Mouse (Mus musculus) left cerebral cortex, postnatal 14 days (tissue): ENCODE measurements around the gene Grb2. TPM values are rescaled to one million over a fixed set of nuclear protein-coding genes. Genes with fewer than 3 reads are reported as not detected.
A peak's percentile ranks its signal among the peaks of the same experiment; 100 is the strongest.

Experiments used
- DNase-seq, 2 experiments: peaks; one replicate each; pipeline ENCODE4 v3.0.0; 2021 to 2022; ENCODE audit warnings: low spot score in 2 of 2, mixed read lengths in 1 of 2
- intact Hi-C: fragments of 180-260 bp; cut with DNase I; formaldehyde crosslinking; loops from one replicate; pipeline ENCODE4 v1.15.1; 2025
- total RNA-seq, 2 experiments: library from RNA; stranded (reverse); gene quantifications; 2 replicates each; pipeline ENCODE4 v1.2.3; 2021

Gene Grb2
- total RNA-seq, 2 experiments from 2014 or later, result 183 to 190 TPM

DNA sequence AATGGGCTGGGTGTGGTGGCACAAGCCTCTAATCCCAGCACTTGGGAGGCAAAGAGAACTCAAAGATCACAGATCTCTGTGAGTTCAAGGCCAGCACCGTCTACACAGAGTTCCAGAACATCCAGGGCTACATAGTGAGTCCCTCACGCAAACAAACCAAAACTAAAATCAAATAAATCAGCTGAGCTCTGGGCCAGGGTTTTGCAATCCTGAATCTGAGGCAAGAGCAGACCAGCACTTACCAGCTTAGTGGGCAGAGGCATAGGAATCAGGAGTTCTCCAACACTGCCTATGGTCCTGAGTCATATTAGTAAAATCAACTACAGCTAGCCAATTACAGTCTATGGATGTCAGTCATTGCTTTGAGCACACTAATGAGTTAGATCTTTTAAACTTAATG lies 16.4 kb downstream of the Grb2 start:
- intact Hi-C loops, result no loop called here
- DNase-seq, result no peak

DNA sequence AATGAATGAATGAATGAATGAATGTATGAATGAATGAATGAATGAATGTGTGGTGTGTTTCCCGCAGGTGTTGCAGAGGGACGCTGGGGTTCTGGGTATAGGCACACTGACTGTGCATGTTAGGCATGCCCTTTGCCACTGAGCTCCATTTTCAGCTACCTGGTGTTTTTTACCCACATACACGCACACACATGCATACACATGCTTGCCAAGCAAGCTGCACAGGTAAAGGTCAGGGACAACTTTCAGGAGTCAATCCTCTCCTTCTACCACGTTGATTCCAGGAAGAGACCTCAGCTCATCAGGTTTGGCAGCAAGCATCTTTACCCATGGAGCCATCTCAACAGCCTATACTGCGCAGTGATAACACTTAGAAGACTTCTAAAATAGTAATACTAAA lies 16.9 kb downstream of the Grb2 start:
- no peak for DNase-seq

DNA sequence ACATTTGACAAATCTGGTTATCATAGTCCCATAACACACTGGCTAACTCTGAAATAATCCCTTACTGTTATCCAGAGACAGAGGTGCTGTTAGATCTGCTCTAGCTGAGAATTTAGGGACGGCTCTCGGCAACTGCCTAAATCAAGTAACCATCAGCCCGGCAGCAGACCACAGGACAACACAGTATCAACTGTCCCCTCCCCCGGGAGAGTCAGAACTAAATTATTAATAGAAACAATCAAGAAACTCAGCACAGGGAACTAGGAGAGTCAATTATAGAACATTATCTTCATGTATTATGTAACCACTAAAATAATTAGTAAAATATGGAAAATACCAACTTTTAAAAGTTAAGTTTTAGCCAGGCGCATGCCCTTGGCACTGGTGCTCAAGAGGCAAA lies 17.4 kb downstream of the Grb2 start:
- intact Hi-C loops, result no loop called here
- DNase-seq, result no peak

More for the DNA sequence above, 16.9 kb downstream of the Grb2 start:
- intact Hi-C loops, result no loop called here

DNA sequence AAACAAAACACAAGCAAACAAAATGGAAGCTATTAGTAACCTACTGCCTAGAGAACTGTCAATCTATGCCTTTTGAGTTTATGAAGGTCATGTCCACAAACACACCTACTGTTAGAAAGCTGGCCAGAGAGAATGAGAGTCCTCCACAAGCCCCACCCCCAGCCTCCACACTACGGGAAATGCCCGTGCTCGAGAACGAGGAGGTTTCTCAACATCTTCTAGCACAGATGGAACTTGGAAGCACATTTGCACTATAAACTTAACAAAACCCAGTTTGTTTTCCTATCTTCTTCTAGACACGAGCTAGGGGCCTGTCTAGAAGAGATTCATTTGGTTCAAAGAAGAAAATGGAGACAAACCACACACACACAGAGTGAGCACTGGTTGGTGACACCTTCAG lies 18.0 kb downstream of the Grb2 start:
- intact Hi-C loops, result no loop called here
- no peak for DNase-seq

DNA sequence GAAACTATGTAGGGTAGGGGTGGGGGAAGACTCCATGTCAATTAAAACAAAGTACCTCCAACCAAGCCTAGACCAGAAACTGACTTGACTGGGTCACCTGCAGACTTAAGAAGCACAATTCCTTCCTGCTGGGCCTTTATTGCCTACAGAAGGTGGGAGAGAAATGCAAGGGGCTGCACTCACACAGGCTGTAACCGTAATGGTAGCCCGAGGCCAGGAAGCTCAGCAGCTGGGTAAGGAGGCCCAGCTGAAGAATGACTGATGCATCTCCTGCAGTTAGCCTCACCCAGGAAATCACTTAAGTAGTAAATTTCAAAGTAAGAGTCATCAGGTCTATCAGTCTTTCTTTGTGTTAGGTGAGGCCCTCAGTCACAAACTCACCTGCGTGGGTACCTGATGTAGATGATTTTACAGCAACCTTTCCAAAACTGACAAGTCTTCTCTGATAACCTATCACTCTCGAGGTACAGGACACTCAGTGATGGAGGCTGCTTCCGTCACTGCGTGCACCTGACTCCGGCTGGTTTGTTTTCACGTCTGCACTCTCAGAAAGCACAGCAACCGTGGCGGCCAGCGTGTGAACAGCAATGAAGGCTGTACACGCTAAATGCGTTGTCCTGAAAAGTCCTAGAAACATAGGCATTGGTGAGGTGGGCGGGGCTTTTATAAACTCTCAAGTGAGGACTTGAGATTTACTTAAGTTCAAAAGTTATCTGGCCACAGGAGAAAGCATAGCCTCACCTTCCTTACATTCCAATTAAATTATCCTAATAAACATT lies 19.1 kb downstream of the Grb2 start:
- no peak for DNase-seq
- intact Hi-C loops, result no loop called here

DNA sequence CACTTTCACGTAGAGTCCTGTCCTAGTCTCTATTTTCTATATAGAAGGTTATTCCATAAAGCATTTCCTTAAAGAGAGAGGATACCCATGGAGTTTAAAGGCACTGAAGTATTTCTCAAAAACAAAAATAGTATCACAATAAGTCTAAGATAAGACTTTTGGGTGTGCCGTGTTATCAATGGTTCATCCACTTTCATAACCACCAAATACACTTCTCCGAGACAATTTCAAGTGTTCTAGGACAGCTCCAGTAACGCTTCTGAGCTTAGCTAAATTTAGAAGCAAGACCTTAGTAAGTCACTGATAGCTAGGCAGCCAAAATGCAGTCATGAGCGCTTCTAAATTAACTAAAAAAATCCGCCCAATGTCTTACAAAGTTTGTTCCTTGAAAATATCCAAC lies 22.0 kb downstream of the Grb2 start:
- no peak for DNase-seq
- intact Hi-C loops, result no loop called here

DNA sequence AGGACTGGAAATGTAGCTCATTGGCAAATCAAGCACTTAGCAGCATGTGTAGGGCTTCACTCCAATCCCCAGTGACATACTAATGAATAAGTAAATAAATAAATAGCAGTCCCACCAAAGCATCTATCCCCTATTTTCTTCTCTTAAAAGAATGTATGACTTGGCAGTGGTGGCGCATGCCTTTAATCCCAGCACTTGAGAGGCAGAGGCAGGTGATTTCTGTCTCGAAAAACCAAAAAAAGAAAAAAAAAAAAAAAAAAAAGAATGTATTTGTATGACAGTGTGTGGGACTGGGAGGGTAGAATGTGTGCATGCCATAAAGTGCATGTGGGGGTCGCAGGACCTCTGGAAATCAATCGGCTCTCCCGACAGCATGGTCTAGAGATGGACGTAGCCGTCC lies 22.4 kb downstream of the Grb2 start:
- DNase-seq, result no peak
- intact Hi-C loops, result no loop called here

DNA sequence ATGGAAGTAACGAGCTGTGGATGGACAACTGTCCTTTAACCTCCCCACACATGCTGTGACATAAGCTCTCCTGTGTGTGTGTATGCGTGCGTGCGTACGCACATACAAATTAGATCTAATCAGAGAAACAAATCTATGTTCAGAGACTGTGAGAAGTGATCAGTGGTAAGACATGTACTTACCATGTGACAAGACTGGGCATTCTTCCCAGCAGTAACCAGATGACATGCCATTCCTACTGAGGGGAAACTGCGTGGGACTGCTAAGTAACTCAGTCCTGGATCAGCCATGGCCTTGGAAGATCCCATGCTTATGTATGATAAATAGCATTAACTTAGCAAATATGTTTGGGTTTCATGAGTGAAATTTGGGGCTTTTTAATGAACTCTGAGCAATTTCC lies 23.5 kb downstream of the Grb2 start:
- intact Hi-C loops, result no loop called here
- DNase-seq, result peak; percentile 36 to 69

DNA sequence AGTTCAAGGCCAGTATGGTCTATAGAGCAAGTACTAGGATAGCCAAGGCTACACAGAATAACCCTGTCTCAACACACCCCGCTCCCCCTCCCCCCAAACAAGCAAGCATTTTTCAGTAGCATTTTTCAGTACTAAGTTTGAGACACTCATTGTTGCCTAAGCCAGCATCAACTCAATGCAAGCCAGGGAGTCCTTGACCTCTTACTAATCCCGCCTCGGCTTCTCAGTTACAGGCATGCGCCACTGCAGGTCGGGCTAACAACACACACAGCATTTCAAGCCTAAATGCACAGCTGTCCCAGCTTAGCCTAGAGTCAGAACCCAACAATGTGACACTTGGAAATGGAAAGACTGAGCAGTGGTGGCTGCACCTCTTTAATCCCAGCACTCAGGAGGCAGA lies 25.1 kb downstream of the Grb2 start:
- intact Hi-C loops, result no loop called here
- DNase-seq, result no peak

DNA sequence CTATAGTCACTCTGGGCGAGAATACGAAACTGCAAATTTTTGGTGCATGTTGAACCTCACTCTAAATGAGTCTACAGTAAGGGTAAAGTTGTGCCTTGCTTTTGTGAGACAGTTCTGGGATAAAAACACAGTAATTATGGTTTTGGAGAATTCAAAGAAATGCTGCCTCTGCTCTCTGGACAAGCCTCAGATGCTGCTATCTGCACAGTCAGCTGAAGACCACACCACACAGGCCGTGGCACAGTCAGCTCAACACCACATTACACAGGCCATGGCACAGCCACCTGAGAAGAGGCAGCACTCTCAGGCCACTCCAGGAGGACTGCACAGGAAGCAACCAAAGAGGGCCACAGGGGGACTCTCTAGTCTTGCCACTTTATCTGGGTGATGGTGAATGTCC lies 26.0 kb downstream of the Grb2 start:
- intact Hi-C loops, result no loop called here
- DNase-seq, result no peak

DNA sequence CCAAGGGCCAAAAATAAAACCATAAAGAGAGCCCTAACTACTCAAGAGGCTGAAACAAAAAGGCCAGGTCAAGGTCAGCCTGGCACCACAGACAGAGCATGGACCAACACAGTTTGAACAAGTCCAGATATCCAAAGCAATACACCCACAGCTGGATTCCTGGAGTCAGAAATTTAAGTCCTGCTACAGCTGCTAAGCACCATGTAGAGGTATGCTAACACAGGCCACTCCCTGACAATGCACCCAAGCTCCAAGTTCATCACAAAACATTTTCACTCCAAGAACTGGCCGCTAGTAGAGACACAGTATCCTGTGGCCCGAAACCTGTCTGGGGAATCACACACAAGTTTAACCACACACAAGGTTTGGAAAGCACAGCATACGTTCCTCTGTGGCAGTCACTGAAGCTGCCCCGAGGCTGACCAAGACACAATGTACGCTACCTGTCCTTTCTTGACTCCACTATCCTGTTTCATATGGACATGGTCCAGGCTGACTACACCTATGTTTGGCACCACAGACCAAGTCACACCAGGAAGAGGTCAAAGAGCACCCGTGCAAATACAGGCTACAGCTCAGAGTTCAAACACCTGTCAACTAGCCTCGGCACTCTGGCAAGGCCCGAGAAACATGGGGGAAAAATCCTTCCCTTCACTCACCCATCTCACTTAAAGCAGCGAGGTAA lies 28.7 kb downstream of the Grb2 start:
- intact Hi-C loops, result no loop called here
- no peak for DNase-seq

DNA sequence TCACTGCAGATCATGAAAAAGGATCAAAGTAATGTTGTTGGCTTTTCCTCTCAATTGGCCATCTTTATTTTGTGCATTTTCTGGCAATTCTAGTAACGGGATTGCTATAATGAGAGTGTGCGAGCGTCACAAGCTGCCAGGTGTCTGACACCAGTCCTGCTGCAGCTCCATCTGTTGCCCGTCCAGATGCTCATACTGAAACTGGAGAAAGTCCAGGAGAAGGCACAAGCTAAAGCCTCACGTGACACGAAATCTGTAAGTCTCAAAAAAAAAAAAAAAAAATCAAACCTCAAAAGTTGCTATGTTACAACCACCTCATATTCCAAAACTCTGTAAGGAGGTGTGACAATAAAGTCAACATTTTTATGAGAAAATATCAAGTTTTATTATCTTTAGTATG lies 29.5 kb downstream of the Grb2 start:
- DNase-seq, result peak in 1 of 2 experiments; percentile 46
- intact Hi-C loops, result no loop called here

DNA sequence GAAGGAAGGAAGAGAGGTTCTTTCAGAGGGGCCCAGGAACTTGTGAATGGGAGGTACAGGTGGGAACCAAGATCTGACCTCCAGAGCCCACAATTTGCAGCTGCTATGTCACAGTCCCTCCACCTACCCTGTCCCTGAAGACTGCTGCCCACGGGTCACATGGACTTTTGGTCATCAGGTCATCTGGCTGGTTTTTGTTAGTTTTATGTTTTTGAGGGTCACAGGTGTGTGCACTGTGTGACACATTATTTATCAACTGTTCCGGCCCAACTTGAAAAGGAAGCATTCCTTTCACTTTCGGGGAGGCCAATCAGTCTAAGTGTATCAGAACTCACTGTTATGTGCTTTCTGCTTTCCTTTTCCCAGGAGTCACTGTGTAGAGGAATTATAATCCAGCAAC lies 30.9 kb downstream of the Grb2 start:
- intact Hi-C loops, result no loop called here
- no peak for DNase-seq

DNA sequence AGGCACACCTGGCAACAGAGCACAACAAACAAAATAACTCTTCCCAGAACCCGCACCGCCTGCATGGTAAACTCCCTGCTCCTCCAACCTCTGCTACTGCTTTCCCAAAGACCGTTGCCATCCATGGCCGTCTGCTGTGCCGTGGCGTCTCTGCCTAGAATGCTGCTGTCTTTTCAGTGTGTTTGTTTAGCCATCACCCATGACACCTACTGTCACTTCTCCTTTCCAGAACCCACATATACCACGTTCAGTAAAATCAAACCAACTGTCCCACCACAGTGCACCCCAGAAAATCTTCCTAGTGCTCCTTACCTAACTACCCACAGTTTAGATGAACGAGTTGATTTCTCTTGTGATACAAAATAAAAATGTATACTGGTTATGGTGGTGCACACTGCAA lies 31.7 kb downstream of the Grb2 start:
- intact Hi-C loops, result no loop called here
- no peak for DNase-seq

DNA sequence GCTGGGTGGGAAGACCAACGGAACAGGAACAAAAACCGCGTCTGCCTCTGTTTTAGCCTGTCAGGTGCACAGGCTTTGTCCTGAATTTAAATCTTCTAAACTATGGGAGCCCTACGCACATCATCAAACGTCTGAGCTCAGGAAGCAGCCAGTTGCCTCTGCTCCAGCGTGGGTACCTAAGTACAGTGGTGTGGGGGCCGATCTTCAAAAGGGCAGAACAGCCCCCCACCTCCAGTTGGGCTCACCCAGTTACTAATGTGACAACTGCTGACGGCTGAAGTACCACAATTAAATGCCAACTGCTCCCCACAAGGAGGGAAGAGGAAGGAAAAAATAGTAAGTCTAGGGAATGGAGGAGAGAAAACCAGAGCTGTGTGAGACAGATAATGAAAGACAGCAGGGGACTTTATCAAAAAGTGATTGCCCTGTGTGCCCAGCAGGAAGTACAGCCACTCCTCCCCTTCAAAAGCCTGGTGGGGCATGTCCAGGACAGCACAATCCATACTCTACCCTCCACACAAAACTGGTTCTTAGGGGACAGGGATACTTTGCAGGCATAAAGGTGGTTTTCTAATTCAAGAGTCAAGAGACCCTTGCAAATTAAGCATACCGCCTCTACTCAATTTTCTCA lies 34.0 kb downstream of the Grb2 start:
- intact Hi-C loops, result no loop called here

DNA sequence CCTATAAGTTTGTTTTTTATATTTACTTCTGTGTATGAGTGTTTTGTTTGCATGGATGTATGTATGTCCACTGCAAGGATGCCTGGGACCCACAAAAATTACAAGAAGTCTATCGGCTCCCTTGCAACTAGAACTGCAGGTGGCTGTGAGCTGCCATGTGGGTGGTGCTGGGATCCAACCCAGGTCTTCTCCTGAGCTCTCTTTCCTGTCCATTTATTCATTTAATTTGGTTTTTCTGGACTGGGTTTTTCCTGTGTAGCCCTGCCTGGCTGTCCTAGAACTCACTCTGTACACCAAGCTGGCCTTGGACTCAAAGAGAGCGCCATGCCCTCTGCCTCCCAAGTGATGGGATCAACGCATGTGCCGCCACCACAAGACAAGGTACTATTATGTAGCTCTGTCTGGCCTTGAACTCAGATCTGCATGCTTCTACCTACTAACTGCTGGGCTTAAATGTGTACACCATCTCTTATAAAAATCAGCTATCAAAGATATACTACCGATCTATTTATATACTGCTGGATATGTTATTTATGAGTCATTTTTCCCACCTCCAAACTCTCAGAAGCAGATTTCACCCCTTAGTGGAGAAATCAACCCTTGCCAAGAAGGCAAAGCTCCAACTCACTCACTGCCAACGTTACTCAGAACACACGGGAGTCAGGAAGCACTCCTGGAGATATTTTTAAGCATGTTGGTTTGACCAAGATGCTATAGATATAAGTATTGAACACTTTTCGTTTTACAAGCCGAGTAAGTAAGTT lies 34.7 kb downstream of the Grb2 start:
- intact Hi-C loops, result no loop called here
- peak; percentile 64 to 70 for DNase-seq

More for the DNA sequence above, 34.0 kb downstream of the Grb2 start:
- peak; percentile 59 to 75 for DNase-seq

DNA sequence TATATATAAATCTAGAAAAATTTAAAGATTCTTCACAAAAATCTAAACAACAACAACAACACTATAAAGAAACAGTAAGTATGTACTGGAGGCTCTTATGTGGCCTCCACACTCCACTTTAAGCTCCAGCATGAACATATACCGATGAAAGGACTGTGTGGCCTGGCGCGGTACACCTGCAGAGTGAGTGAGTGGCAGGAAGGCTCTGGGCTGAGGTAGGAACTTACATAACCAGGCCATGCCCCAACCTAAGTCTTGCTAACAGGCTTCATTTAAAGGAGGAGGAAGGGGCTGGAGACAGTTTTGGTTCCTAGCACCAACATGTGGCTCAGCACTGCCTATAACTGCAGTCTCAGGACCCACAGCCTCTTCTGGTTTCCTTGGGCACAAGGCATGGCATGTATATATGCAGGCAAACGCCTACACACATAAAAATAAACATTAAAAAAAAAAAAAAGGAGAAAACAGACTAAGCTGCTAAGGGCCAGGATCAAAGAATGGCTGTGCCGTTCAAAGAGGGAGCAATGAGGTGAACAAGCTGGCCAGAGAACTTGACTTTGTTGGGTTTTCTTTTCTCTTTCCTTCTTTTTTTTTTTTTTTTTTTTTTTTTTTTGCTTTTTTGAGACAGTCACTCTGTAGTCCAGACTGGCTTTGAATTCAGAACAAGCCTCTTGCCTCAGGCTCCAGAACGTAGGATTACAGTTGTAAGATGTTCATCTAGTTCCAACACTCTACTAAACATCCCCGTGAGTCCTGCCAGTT lies 36.0 kb downstream of the Grb2 start:
- no peak for DNase-seq
- intact Hi-C loops, result no loop called here

DNA sequence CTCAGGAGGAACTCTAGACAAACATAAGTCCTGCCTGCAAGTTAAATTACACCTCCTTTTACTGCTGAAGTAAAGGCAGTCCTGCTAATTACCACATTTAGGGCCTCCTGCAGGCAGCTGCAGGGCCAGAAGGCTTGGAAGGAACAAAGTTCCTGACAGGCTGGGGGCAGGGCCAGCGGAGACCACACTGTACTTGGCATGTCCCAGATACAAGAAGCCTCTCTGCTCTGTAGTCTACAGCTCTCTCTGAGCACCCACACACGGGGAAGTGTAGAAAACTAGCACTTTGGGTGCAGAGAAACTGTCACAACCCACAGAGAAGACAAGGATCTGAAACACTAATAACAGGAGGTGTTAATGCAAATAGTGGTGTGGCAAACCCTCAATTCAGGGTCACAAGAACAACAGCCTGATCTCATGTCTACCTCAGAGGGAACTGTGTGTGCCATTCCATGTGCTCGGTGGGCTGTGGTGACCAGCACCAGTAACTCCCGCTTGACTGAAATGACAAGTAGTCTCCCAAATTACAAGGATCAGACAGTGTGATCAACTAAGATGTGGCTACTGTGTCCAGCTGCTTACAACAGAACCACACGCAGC lies 37.8 kb downstream of the Grb2 start:
- DNase-seq, result peak; percentile 52 to 69
- intact Hi-C loops, result no loop called here
